Mouse (Mus musculus) gastrocnemius, postnatal 14 days (tissue): Measurements from ENCODE around the gene Mmp20. TPM values are rescaled to one million over a fixed set of nuclear protein-coding genes. Genes with fewer than 3 reads are reported as not detected.

Source experiments
- DNase-seq: peaks from one replicate; pipeline ENCODE4 v3.0.0; 2021; ENCODE audit warnings: mixed read lengths
- intact Hi-C: fragments of 180-260 bp; cut with DNase I; formaldehyde crosslinking; loops from one replicate; pipeline ENCODE4 v1.15.1; 2025; ENCODE audit warnings: low total_unique reads
- long read RNA-seq, 2 experiments: library from polyadenylated mRNA; stranded (forward); transcript quantifications; one replicate each; pipeline ENCODE4 v2.0.0; 2021
- total RNA-seq, 2 experiments: library from RNA; stranded (reverse); gene quantifications; 2 replicates each; pipeline ENCODE4 v1.2.3; 2021

Gene Mmp20
- not detected for total RNA-seq
- long read RNA-seq, experiment 1, result 0 reads
- long read RNA-seq, experiment 2, result 0 reads

DNA sequence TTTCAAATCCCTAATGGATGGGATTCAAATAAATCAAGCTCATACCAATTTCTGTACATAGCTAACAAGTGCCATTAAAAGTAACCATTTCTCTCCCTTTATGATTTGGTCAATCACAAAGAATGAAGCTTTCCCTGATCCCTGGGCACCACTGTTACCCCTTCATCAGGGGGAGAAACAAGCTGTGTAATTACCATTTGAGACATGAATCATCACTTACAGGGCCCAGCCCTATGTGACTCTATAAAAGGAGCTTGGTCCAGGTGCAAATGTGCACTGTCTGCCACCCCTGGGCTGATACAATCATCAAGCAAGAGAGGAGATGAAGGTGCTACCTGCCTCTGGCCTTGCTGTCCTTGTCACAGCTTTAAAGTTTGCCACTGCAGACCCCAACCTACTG is at the start of gene Mmp20:
TSS of gene Mmp20 (plus strand) at position 301 of the 400 bp plus-strand sequence.
- intact Hi-C loops, result no loop called here
- DNase-seq, result no peak

DNA sequence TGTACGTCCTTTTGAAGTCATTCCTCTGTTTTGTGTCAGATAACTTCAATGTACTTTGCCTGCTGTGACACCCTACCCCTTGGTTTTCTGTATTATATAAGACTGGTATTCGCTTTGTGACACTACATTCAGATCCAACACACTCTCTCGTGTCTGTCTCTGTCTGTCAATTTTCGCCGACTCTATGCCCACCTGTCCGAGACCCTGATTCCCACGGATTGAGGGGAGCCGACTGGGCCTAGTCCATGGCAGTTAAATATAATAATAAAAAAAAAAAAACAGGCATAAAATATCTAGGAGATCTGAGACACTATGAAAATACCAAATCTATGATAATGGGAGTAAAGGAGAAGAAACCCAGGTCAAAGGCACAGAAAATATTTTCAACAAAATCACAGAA is 38.0 kb upstream of the Mmp20 start:
- intact Hi-C loops, result no loop called here

DNA sequence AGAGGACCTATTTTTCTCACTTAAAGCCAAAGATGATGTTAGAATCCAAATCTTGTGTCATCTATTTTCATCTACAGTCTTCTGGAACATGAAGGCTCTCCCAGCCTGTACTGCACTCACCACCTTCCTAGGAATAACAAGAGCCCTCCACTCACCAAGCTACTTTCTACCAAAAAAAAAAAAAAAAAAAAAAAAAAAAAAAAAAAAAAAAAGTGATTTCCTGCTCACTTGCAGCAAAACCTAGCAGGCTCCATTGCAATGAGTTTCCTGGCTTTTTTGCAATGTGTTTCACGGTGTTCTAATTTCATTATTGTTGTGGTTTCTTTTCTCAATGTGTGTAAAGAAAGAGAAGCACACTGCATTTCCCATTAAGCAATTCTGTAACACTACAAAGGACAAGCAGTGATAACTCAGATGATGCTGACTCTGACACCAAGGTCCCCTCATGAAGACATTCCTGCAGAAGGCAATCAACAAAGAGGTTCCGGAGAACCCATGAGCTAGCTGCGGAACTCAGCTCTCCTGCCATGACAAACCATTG is 34.7 kb upstream of the Mmp20 start:
- intact Hi-C loops, result no loop called here
- no peak for DNase-seq

More for the DNA sequence above, 38.0 kb upstream of the Mmp20 start:
- DNase-seq, result no peak

DNA sequence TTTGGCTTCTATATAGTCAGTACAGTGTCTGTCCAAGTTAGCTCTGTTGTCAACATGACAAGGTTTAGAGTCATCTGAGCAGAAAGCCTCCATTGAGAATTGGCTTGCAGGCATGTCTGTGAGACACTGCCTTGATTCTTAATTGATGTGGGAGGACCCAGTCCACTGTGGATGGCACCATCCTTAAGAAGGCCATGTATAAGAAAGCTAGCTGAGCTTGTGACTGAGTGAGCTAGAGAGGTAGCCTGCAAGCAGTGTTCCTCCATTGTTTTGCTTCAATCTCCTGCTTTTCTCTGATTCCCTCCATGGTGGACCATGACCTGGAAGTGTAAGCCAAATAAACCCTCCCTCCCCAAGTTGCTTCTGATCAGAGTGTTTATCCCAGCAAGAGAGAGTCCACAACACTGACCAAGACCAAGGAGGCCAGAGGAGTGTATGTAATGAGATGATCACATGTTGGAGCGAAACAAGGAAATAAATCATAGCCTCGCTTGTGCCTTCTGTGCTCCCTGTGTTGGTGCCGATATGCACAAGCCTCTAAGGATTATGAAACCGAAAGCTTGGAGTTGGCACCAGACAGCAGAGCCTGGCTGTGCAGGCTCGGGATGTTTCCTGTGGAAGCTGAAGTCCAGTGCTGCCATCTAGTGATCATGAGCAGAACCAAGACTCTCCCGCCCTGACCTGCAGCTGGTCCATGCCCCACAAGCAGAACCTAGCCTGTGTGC is 33.1 kb upstream of the Mmp20 start:
- intact Hi-C loops, result loop anchor here (5.0 kb wide), 1 partner anchor 43 kb away; no protein-coding TSS in a partner anchor
- DNase-seq, result peak; percentile 78

DNA sequence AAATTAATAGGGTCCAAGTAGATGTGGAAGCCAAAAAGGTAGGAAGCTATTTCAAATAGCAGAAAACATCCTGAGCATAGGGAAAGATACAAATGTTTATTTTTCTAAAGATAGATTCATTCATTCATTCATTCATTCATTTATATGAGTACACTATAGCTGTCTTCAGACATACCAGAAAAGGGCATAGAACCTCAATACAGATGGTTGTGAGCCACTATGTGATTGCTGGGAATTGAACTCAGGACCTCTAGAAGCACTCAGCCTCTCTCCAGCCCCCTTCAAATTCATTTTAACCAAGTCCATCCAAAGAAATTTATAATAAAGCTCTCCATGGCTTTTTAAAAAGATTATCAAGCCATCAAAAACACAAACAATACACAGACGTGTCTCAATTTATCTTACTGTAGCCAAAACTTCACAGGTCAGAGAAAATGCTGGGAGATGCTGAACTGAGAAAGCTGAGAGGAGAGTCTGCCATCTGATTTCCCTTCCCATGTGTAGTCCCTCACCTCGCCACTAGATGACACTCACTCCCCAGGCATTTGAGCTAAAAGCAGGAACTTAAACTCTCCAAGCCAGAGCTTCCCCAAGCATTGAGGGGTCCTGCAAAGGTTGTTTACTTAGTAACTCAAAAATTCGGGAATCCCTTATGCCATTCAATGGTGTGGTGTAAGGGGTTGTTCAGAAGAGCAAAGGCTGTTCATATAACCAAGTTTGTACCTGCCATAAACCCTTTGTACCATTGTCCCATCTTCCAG is 24.9 kb upstream of the Mmp20 start:
- intact Hi-C loops, result loop anchor here (10.0 kb wide), 1 partner anchor 292 kb away; no protein-coding TSS in a partner anchor
- DNase-seq, result peak; percentile 43

DNA sequence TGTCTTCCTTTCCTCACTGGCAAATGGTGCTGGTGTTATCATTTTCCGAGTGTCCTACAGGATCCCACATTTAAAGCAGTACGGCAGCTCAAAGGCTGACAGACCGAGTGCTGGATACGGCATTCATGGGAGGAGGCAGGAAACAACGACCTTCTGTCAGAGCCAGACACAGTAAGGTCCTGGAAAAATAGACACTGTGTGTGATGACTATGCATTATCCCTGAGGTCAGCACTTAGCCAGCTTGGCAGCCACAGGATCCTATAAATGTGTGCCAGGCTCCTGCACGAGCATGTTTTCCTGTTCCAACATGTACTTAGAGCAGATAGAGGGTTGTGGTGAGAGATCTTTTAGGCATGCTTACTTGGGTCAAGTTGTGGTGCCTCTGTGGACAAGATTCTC is 24.0 kb upstream of the Mmp20 start:
- intact Hi-C loops, result loop anchor here (10.0 kb wide), 1 partner anchor 291 kb away; no protein-coding TSS in a partner anchor
- no peak for DNase-seq

DNA sequence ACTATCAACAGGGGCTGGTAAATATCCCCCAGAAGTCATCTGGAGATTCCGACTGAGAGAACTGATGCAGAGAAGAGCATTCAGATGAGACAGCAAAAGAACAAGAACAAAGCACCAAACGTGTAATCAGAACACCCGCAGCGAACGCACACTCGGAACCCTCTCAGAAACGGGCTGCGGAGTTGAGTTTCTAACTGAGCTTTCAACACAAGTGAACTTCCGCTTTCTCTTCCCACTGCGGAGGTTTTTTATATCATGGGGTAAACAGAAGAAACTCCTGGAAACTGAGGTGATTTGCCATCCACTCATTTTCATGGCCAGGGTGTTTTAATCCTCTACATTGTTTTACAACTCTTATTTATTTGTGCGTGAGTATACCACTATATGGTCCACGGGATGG is 22.4 kb upstream of the Mmp20 start:
- no peak for DNase-seq
- intact Hi-C loops, result loop anchor here (10.0 kb wide), 1 partner anchor 289 kb away; no protein-coding TSS in a partner anchor

DNA sequence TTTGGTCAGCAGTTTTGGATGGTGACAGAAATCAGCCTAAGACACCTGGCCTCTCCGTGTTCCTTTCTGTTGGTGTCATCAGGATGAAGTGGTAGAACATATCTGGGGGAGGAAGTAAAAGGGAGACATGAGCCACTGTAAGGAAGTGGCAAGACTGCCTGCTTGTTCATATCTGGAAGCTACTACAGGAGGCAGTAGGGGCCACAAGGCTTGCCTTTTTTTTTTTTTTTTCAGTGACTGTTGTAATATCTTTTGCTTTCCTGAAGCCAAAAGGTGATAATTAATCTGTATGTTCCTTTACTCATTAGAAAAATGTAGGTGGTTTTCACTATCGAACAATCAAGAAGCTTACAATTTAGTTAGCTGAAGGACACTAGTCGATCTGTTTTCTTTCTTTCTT is 5.4 kb upstream of the Mmp20 start:
- intact Hi-C loops, result no loop called here
- no peak for DNase-seq

DNA sequence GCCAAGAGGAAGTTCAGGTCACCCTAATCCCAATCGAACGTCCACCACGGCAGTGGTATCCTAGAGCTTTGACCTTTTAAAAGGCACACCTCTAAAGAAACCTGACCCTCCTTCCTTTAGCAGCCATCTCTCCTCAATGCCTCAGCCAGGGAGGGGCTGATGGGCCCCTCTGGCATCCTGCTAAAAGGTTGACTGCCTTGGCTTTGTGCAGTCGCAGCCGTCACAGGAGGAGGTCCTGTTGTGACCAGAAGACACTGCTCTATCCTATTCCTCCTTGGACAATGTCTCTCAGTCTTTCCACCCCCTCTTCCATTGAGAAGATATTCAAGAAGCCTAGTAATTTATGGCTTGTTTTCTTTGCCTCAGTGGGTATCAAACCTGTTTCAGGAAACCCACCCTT is 5.9 kb downstream of the Mmp20 start:
- intact Hi-C loops, result no loop called here
- DNase-seq, result no peak

DNA sequence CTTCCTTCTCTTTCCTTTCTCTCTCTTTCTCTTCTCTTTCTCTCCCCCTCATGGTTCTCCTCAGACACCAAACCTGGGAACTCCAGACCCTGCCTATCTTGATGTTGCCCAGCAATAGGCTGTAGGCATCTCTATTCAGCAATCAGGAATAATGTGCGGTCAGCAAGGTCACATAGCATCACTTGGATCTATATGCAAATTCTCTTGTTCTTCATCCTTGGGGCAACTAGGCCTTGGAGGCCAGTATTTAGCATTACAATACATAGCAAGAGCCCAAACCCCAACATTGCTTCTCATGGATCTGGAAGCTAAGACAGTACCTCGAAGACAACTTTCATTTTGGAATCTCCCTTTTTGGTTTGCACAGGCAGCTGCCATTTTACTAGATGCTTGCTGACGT is 19.9 kb downstream of the Mmp20 start:
- no peak for DNase-seq
- intact Hi-C loops, result no loop called here

DNA sequence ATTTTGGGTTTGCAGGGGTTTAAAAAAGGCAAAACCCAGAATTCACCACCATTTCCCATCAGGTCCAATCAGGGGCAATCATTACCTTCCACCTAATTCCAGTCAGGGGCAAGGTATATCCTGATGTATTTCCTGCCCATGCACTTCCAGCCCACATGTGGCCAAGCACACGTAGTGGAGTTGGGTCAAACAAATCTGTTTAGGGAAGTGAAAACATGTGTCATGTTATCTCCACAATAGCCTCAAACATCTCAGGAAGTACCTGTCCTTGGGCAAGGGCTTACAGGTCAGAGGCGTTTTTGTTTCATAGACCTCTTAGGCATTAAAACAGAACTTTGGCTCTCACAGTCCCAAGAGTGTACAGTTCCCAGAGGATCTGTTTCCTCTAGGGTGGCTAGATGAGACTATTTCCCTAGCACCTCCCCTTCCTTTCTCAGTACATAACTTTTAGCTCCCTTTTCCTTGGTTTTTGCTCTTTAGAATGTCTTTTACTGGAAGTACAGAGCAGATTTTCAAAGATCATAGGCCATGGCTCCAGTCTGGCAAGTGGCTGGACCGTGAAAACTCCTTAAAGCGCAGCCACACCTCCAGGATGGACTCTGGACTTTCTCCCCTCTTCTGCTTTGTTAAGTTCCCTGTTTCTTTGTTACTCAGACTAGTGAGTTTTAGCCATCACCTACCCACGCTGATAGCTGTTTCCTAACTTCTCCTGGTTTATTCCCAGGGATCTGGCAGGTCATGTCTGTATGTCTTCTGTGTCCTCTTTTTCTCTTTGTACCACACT is 22.6 kb downstream of the Mmp20 start:
- intact Hi-C loops, result no loop called here
- no peak for DNase-seq

DNA sequence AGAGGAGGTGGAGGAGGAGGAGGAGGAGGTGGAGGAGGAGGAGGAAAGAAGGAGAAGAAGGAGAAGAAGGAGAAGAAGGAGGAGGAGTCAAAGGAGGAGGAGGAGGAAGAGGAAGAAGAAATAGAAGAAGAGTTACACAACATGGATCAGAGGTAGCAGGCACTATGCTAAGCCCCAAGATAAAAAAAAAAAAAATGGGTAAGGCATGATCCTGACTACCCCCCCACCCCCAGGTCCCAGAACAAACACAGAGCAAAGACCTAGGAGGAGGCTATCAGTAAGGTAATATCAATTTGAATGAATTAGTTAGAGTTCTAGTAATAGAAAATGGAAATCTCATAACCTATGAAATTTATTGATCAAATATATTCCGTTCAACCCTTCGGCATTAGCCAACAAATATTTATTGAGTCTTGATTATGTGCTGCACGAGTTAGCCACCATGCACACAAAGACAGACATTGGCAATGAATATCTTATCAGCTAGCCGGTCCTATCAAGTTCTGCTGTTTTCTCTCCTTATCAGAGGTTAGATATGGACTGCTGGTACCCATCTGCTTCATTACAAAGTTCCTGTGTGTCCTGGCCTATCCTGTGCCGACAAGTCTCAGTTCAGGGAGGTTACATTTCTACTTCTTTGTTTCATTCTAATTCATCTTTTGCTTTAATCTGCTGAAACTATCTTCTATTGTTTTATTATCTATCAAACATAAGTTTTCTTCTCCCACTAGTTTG is 24.5 kb downstream of the Mmp20 start:
- DNase-seq, result no peak
- intact Hi-C loops, result no loop called here

DNA sequence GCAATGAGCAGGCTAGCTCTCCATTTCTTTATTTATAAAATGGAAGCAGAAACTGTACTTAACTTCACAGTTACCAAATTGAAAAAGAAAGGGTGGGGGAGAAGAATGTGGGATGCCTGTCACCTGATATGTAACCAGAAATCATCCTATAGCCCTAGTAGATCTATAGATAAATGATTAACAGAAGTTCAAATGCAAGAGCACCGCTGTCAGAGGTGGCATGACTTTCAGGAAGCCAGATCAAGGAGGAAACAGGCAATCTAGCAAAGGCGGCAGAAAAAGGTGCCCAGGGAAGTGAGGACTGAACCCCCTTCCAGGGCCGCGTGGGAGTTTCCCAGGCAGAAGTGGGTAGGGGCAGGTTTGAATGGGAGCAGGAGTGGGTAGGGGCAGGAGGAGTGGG is 29.9 kb downstream of the Mmp20 start:
- no peak for DNase-seq
- intact Hi-C loops, result no loop called here

DNA sequence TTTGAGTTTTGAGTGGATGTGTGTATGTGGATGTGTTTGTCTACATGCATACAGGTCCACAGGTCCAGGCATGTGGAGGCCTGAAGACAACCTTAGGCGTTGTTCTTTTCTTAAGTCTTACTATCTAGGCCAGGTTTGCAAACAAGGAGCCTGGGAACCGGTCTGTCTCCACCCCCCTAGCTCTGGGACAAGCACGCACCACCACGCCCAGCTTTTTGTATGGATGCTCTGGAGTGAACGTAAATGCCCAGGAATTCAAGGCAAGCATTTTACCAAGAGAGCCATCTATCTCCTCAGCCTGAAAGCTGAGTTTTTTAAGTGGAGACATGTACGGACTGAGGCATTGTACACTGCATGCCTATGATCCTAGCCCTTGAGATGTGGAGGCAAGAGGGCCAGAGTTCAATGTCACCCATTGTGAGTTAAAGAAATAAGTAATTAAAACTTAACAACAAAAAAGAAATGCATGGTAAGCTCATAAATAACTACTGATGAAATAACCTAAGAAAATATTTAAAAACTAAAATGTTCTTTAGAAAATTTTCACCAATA is 31.5 kb downstream of the Mmp20 start:
- intact Hi-C loops, result no loop called here
- no peak for DNase-seq

DNA sequence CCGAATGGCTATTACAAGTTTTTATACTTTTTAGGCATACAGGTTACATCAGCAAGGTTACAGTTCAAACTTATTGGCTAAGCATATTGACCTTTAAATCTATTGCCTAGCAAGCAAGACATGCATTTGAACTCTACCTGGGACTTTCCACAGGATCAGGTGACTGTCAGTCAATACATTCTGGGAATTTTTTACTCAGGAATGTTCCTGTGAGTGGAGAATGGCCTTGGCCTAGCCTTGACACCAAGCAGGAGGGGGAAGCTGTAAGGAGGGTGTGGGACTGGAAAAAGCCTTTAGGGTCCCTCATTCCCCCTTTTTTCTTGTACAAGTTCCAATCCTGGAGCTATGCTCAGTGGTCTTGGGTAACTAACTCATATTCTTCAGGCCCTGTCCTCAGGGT is 33.3 kb downstream of the Mmp20 start:
- intact Hi-C loops, result no loop called here
- no peak for DNase-seq

DNA sequence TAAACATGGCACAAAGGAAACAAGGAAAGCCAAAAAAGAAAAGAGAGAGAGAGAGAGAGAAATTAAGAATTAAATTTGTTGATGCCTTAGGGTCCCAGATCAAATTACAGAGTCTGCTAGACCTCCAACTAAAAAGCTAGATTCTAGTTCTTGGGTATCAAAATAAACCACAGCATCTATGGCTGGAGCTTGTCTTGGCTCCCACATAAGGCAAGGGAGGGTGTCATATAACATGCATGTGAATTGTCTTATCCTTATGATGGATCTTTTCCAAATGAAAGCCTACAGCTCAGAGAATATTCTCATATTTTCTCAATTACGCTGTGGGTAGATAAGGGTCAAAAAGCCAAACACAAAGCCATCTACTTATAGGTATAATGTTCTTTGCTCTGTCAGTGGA is 41.6 kb downstream of the Mmp20 start:
- no peak for DNase-seq
- intact Hi-C loops, result no loop called here

DNA sequence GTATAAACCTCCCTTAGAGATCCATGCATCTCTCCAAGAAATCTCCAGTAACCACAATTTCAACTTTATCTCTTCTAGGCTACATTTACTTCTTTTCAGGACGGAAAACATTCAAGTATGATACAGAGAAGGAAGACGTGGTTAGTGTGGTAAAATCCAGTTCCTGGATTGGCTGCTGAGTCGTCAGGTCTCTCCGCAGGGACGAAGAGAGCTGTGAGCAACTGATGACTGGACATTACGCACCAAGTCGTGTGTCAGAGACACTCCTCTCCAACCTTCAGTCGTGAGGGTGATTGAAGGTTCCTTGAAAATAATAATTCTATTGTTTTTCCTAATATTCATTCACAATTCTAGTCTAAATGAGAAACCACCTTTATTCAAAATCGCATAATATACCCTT is 45.0 kb downstream of the Mmp20 start:
- DNase-seq, result no peak
- intact Hi-C loops, result no loop called here

DNA sequence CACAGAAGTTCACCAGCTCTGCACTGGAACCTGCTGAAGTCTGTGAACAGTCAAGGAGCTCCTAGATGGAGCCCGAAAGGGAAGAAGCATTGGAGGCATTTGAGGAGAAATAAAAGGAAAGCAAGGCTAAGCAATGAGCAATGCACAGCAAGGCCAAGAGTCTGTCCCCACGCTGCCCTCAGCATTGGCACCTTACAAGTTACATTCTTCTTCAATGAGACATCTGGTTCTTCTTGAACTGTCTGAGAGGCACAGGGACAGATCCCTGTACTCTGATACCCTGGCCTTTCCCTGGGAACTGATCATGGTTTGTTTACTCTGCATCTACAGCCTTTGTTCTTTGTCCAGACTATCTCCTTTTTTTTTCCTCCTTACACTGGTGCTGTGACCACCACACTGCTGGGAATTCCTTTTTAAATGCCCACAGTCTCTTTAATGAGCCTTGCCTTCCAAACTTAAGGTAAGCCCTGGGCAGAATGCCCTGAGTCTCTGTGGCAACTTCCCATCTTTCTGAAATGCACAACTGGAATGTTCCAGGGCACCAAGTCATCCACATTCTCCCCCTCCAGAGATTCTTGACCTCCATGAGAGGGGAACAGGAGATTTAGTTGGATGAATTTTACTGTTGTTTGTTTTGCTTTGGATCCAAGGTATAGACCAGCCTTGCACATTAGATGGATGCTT is 50.3 kb downstream of the Mmp20 start:
- no peak for DNase-seq
- intact Hi-C loops, result no loop called here
